Mouse (Mus musculus) heart, adult 2 months (tissue): ENCODE data around the gene Dbp. TPM values are rescaled to one million over a fixed set of nuclear protein-coding genes. Genes with fewer than 3 reads are reported as not detected.

Experiments
- DNase-seq, 2 experiments: peaks; one replicate each; pipeline ENCODE4 v3.0.0; 2021
- H3K27ac ChIP-seq: fragments of 200-600 bp; 2 replicates; pipeline ENCODE4 v1.8.1; 2022
- H3K27me3 ChIP-seq: fragments of 200-500 bp; 2 replicates; pipeline ENCODE4 v1.6.1; 2012; ENCODE audit warnings: mild to moderate bottlenecking, low read length, inconsistent platforms, mixed read lengths; ENCODE audit not compliant: control insufficient read depth, insufficient read depth
- H3K36me3 ChIP-seq: fragments of 200-500 bp; 2 replicates; pipeline ENCODE4 v1.6.1; 2012; ENCODE audit warnings: low read length, inconsistent platforms; ENCODE audit not compliant: control insufficient read depth, insufficient read depth
- H3K4me1 ChIP-seq: fragments of 200-500 bp; 2 replicates; pipeline ENCODE4 v1.6.1; 2011; ENCODE audit warnings: low read length; ENCODE audit not compliant: control insufficient read depth, insufficient read depth
- H3K4me3 ChIP-seq: fragments of 200-600 bp; 2 replicates; pipeline ENCODE4 v1.8.1; 2022
- H3K79me2 ChIP-seq: fragments of 200-500 bp; replicated peaks from 2 replicates; pipeline ENCODE4 v1.6.1; 2012; ENCODE audit warnings: mild to moderate bottlenecking, inconsistent platforms, low read length, moderate library complexity, mixed read lengths; ENCODE audit not compliant: control insufficient read depth, insufficient read depth
- H3K9ac ChIP-seq: fragments of 200-500 bp; 2 replicates; pipeline ENCODE4 v1.6.1; 2012; ENCODE audit warnings: low read depth, mild to moderate bottlenecking, control low read depth, inconsistent platforms, low read length, mixed read lengths
- CTCF ChIP-seq: fragments of 200-600 bp; IDR thresholded peaks from 2 replicates; pipeline ENCODE4 v1.8.1; 2022; ENCODE audit warnings: antibody characterized with exemption, mild to moderate bottlenecking, moderate library complexity
- EP300 ChIP-seq: fragments of 200-500 bp; IDR thresholded peaks from 2 replicates; pipeline ENCODE4 v1.6.1; 2011; ENCODE audit warnings: low read depth, low read length, control low read depth; ENCODE audit not compliant: insufficient read depth
- POLR2A ChIP-seq: fragments of 200-500 bp; IDR thresholded peaks from 2 replicates; pipeline ENCODE4 v1.6.1; 2011; ENCODE audit warnings: mild to moderate bottlenecking, low read depth, low read length, control low read depth; ENCODE audit not compliant: insufficient read depth
- WGBS: fragments of 180-500 bp; shearing (Covaris S2); methylation state at CpG from one replicate; pipeline ENCODE4 v1.1.7; 2018; 5-methylcytosine and 5-hydroxymethylcytosine counted together
- intact Hi-C: fragments of 180-260 bp; cut with DNase I; formaldehyde crosslinking; loops from one replicate; pipeline ENCODE4 v1.15.1; 2025
- polyA plus RNA-seq: library from polyadenylated mRNA; depleted of rRNA; stranded (reverse); fragments of >200 nt; gene quantifications from 2 replicates; pipeline ENCODE4 v1.2.3, GENCODE M21; 2012
- total RNA-seq, 2 experiments: library from RNA; stranded (reverse); gene quantifications; 2 replicates each; pipeline ENCODE4 v1.2.3; 2021

Dbp gene
- total and polyA plus RNA-seq, 3 experiments, result 6.4 to 134 (median 93.6) TPM

DNA sequence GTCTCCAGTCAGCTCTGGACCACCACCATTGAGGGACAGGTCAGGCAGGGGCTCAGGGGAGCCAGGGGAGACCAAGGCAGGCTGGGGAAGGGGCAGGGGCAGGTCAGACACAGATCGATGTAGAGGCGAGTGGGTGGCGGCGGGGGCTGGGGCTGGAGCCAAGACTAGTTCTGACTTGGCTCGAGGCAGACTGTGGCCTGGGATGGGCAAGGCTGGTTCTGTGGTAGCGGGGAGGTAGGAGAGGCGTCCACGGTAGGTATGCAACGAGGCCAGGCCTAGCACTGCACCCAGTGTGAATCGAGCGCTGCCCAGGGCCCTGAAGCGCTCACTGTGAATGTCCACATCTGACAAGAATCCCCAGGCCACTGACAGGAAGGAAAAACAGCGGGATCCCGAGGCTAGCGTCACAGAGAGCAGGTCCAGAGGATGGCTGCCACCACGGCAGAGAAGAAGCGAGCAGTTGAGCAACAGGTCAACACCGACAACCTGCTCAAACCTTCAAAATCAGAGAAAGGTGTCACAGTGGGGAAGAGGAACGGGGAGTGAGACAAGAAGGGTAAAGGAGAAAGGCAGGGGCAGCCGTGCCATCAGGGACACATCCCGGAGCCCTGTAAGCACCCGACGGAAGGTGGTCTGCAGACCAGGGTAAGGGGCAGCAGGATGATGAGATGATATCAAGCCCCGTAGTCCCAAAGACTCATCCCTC is 6.6 kb downstream of the Dbp start:
- peaks cover 26% of the 10 kb centered on the region for H3K36me3 ChIP-seq
- 78% methylated on average over 24 of the region's 24 CpGs for WGBS
- peak in 1 of 2 experiments; percentile 31 for DNase-seq
- intact Hi-C loops, result loop anchor here (10.0 kb wide), 1 partner anchor 967 kb away; the partner anchor contains the start of gene Vrk3
- H3K27me3 ChIP-seq, result no peaks in the 10 kb centered on the region
- no peak overlapping the region for H3K4me3 ChIP-seq
- no peaks in the 10 kb centered on the region; the same call in 1 of the 2 replicates for H3K79me2 ChIP-seq
- H3K9ac ChIP-seq, result no peak overlapping the region
- TF ChIP-seq POLR2A, result peak; percentile 57
- no peak for TF ChIP-seq CTCF
- peak; percentile 42; the same call in 1 of the 2 replicates for TF ChIP-seq EP300
- no peak overlapping the region for H3K27ac ChIP-seq
- H3K4me1 ChIP-seq, result peaks cover 21% of the 10 kb centered on the region

GRCm38 (mm10) chr7:45712022-45712757 is 7.3 kb downstream of the Dbp start:
- peak; percentile 51 to 69 for DNase-seq
- peaks cover 23% of the 10 kb centered on the region for H3K4me1 ChIP-seq
- WGBS, result 83% methylated on average over 21 of the region's 21 CpGs

GRCm38 (mm10) chr7:45713396-45713795 is 8.5 kb downstream of the Dbp start:
- WGBS, result 91% methylated on average over 16 of the region's 16 CpGs
- Histone ChIP-seq H3K9ac (no peak overlapping the region), H3K27ac (no peak overlapping the region), H3K79me2 (no peaks in the 10 kb centered on the region; the same call in 1 of the 2 replicates), H3K36me3 (peaks cover 21% of the 10 kb centered on the region), H3K4me1 (peaks cover 18% of the 10 kb centered on the region), H3K4me3 (no peak overlapping the region), H3K27me3 (no peaks in the 10 kb centered on the region)
- TF ChIP-seq EP300 (no peak), CTCF (no peak), POLR2A (0 out of 2 replicates have a peak, but pooled peaks have one; percentile 10)
- intact Hi-C loops, result loop anchor here (10.0 kb wide), 1 partner anchor 969 kb away; the partner anchor contains the start of gene Vrk3
- no peak for DNase-seq

More at GRCm38 (mm10) chr7:45712022-45712757, 7.3 kb downstream of the Dbp start:
- Histone ChIP-seq H3K27me3 (no peaks in the 10 kb centered on the region), H3K27ac (no peak overlapping the region; the same call in 1 of the 2 replicates), H3K79me2 (no peaks in the 10 kb centered on the region; the same call in 1 of the 2 replicates), H3K9ac (no peak overlapping the region), H3K4me3 (no peak overlapping the region), H3K36me3 (peaks cover 26% of the 10 kb centered on the region)
- TF ChIP-seq CTCF (no peak), EP300 (0 out of 2 replicates have a peak, but pooled peaks have one; percentile 6), POLR2A (peak; percentile 31; the same call in 1 of the 2 replicates)
- intact Hi-C loops, result loop anchor here (10.0 kb wide), 1 partner anchor 967 kb away; the partner anchor contains the start of gene Vrk3

DNA sequence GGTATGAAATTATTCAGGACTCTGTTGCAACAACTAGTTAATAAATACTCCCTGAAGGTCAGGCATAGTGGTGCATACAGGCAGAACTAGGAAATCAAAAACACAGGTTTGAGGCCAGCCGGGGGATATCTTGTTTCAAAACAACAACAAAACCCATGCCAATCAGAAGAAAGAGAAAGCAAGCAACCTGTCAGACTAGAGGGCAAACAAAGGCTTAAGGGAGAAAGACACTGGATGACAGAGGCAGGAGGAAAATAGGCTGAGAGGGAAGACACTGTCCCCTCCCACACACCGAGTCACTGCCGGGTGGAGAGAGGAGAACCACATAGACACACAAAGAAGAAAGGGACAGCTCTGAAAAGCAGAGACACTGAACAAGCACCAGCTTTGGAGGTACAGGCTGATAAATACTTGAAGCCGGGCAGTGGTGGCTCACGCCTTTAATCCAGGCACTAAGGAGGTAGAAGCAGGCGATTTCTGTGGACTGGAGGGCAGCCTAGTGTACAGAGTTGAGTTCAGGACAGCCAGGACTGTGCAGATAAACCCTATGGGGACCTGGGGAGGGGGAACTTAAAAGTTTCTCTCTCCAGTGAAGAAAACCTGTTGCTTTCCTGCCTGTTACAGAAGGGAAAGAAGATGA is 9.1 kb downstream of the Dbp start:
- intact Hi-C loops, result loop anchor here (10.0 kb wide), 1 partner anchor 969 kb away; the partner anchor contains the start of gene Vrk3
- H3K79me2 ChIP-seq, result no peaks in the 10 kb centered on the region; the same call in 1 of the 2 replicates
- DNase-seq, result no peak
- H3K36me3 ChIP-seq, result peaks cover 17% of the 10 kb centered on the region
- TF ChIP-seq POLR2A (no peak), EP300 (no peak), CTCF (no peak)
- no peak overlapping the region for H3K9ac ChIP-seq
- peak overlapping the region; percentile 92 for H3K4me3 ChIP-seq
- peak overlapping the region; percentile 78; the same call in 1 of the 2 replicates for H3K27ac ChIP-seq
- H3K27me3 ChIP-seq, result no peaks in the 10 kb centered on the region
- peaks cover 17% of the 10 kb centered on the region for H3K4me1 ChIP-seq
- 61% methylated on average over 6 of the region's 6 CpGs for WGBS

DNA sequence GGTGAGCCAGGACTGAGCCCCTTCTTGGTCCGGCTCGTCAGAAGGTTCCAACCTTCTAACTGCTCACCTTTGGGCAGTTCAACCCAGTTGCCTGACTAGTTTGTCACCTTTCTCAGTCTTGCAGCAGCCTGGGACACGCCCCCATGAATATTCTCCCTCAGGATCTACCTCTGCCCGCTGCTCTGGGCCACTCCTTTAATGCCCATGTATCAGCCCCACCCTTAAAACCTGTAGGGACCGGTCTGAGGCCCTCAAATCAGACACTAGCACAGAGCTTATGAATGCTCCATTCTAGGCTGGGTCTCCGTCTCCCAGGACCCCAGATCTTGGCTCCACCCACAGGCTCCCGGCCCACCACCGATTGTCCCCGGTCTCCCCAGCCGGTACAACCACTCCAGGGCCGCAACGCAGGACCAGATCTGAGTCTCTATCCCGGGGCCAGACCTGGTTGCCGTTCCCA is 9.8 kb downstream of the Dbp start:
- Histone ChIP-seq H3K4me1 (peaks cover 14% of the 10 kb centered on the region), H3K27ac (peak overlapping the region; percentile 78), H3K9ac (peak overlapping the region; percentile 84), H3K27me3 (no peaks in the 10 kb centered on the region), H3K79me2 (no peaks in the 10 kb centered on the region; the same call in 1 of the 2 replicates), H3K4me3 (peak overlapping the region; percentile 92), H3K36me3 (peaks cover 12% of the 10 kb centered on the region)
- 9% methylated on average over 14 of the region's 14 CpGs for WGBS
- TF ChIP-seq POLR2A (no peak), CTCF (no peak)
- DNase-seq, result no peak
- intact Hi-C loops, result loop anchor here (5.0 to 10.0 kb wide), 2 partner anchors 208 to 970 kb away; partner anchors contain the start of genes Ccdc114, Emp3 and Vrk3
